Mouse (Mus musculus) hindlimb bud, embryonic 11.5 days (tissue): ENCODE measurements around the gene Ehd1.
A peak's percentile ranks its signal among the peaks of the same experiment; 100 is the strongest.
"Not testable (repeated sequence)": the region's sequence is repeated elsewhere in the genome, so short reads cannot be mapped to it uniquely, and the experiment has no call there.

ENCODE experiments used
- DNase-seq: peaks from one replicate; pipeline ENCODE4 v3.0.0-alpha.2; 2012; ENCODE audit warnings: low read depth, low spot score; ENCODE audit errors: extremely low spot score

The Ehd1 gene

GRCm38 (mm10) chr19:6299450-6300267, 23.1 kb downstream of the Ehd1 start:
- DNase-seq: no peak

GRCm38 (mm10) chr19:6300402-6300841, 23.9 kb downstream of the Ehd1 start:
- DNase-seq: no peak

- DNase-seq: no peak
These were observed 25.6 kb downstream of the Ehd1 start for GRCm38 (mm10) chr19:6302114-6302513.

- DNase-seq: no peak
These were observed 26.0 kb downstream of the Ehd1 start for GRCm38 (mm10) chr19:6302522-6302921.

- DNase-seq: no peak
These were observed 27.3 kb downstream of the Ehd1 start for GRCm38 (mm10) chr19:6303831-6304230.

GRCm38 (mm10) chr19:6304787-6305516, 28.4 kb downstream of the Ehd1 start:
- DNase-seq: peak; percentile 70

GRCm38 (mm10) chr19:6305517-6306115, 29.1 kb downstream of the Ehd1 start:
- no peak for DNase-seq

GRCm38 (mm10) chr19:6306137-6306551, 29.6 kb downstream of the Ehd1 start, which contains the start of gene Cdc42bpg:
Cdc42bpg (plus strand) TSS chr19:6306456.
- no peak for DNase-seq

GRCm38 (mm10) chr19:6306586-6306985, 30.1 kb downstream of the Ehd1 start:
- DNase-seq: no peak

GRCm38 (mm10) chr19:6307733-6308531, 31.4 kb downstream of the Ehd1 start:
- DNase-seq: no peak

GRCm38 (mm10) chr19:6310181-6310580, 33.7 kb downstream of the Ehd1 start:
- DNase-seq: no peak

GRCm38 (mm10) chr19:6311783-6312182, 35.3 kb downstream of the Ehd1 start:
- not testable (repeated sequence) for DNase-seq

GRCm38 (mm10) chr19:6313796-6314195, 37.3 kb downstream of the Ehd1 start:
- no peak for DNase-seq

GRCm38 (mm10) chr19:6314513-6314912, 38.0 kb downstream of the Ehd1 start:
- DNase-seq: no peak

- DNase-seq: no peak
These were observed 39.0 kb downstream of the Ehd1 start for GRCm38 (mm10) chr19:6315573-6315972.

- DNase-seq: no peak
These were observed 41.6 kb downstream of the Ehd1 start for GRCm38 (mm10) chr19:6318145-6318544.

GRCm38 (mm10) chr19:6321358-6321757, 44.8 kb downstream of the Ehd1 start:
- DNase-seq: no peak

GRCm38 (mm10) chr19:6321786-6322621, 45.5 kb downstream of the Ehd1 start:
- no peak for DNase-seq

- no peak for DNase-seq
These were observed 48.2 kb downstream of the Ehd1 start for GRCm38 (mm10) chr19:6324751-6325150.

- DNase-seq: no peak
These were observed 54.7 kb downstream of the Ehd1 start for GRCm38 (mm10) chr19:6331178-6331577.
